Mouse (Mus musculus): Measurements from ENCODE around the gene Nxnl2.

GRCm38 (mm10) chr13:51161672-51162071 lies 9.2 kb upstream of the Nxnl2 start:
- TF ChIP-seq POLR2A (IDR thresholded peaks at IDR 0.05; ENCODE audit: insufficient read length, low read depth), result no peak
- no peak for TF ChIP-seq CEBPB (IDR thresholded peaks at IDR 0.05; ENCODE audit: insufficient read depth, poor library complexity, severe bottlenecking)
- no peak for TF ChIP-seq MYOG (IDR thresholded peaks at IDR 0.05; ENCODE audit: control insufficient read depth in 1 of 3, insufficient read depth in 1 of 3, insufficient read length in 2 of 3, low read depth in 2 of 3)
- TF ChIP-seq MAX (IDR thresholded peaks at IDR 0.05; ENCODE audit: low read depth), result no peak
- TF ChIP-seq USF1 (IDR thresholded peaks at IDR 0.05; ENCODE audit: low read depth), result no peak
- TF ChIP-seq E2F4 (IDR thresholded peaks at IDR 0.05; ENCODE audit: insufficient read depth), result no peak
- no peak for TF ChIP-seq POLR2AphosphoS2 (IDR thresholded peaks at IDR 0.05; ENCODE audit: insufficient read length, low read depth)

Data from myocyte (in vitro differentiated cells).